9 mouse cellular contexts compared by ENCODE assay signal in the genomic region with DNA sequence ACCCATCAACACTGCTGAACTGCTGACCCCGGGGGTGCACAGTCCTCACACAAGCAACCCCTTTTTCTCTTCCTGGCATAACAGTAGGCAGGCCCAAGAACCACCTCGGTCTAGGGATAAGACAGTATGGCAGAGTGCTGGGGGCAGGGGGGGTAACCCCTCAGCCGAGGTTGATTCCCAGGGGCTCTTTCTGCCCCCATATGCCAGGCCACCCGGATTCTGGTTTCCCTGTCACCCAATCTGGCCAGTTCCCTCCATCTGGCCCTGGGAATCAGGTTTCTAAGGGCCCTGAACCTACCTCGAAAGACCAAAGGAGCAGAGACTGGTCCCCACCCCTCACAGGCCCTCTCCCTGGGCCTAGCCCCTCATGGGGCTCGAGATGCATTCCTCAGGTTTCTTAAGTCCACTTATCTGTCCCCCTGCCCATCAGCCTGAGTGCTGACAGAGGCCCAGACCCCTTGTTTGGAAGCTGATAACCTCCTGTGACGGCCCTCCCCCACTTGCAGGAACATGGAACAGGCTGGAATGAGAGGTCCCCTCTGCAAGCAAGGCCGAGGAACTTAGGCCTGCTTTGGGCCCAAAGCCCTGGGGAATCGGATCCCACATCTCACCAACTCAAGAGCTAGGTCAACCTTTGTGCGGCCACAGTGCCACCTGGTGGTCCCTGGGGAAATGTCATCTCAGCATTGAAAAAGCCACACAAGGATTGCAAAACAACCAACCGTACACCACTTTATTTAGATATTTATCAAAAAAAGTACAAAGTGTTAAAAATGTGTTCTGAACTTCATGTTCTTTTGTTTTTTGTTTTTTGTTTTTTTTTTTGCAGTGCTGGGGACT. TPM values are rescaled to one million over a fixed set of nuclear protein-coding genes. Genes with fewer than 3 reads are reported as not detected.
A peak's percentile ranks its signal among the peaks of the same experiment; 100 is the strongest.
DNase-seq lines count a peak whose midpoint lies in the region; ATAC-seq lines count a peak whose summit lies in the region.
"Had no signal": no experiment of that assay in that cellular context is flagged by ENCODE, and none has a peak within 500 bp of the region (broad histone marks: within the 10 kb centered on the region; RNA-seq: fewer than 3 reads in every experiment).

No protein-coding gene starts in this region.

- peaks cover 24% of the 10 kb centered on the region for H3K36me3 ChIP-seq in forebrain, embryonic 10.5 days (replicated peaks)
- H3K36me3 ChIP-seq in forebrain, embryonic 12.5 days (replicated peaks), result peaks cover 14% of the 10 kb centered on the region
- H3K36me3 ChIP-seq in hindbrain, embryonic 14.5 days (replicated peaks; ENCODE audit: control insufficient read depth, insufficient read depth), result peaks cover 16% of the 10 kb centered on the region

- no peak overlapping the region for H3K4me2 ChIP-seq in forebrain, embryonic 12.5 days
- no peak overlapping the region for H3K4me2 ChIP-seq in hindbrain, embryonic 14.5 days (replicated peaks)

- no peak overlapping the region for H3K27ac ChIP-seq in forebrain, embryonic 10.5 days
- H3K27ac ChIP-seq in forebrain, embryonic 12.5 days, result no peak overlapping the region
- no peak overlapping the region for H3K27ac ChIP-seq in hindbrain, embryonic 14.5 days
- H3K27ac ChIP-seq: stomach, embryonic 15.5 days had no signal

- no peak for ATAC-seq in forebrain, embryonic 12.5 days (ENCODE audit: low FRiP score)
- ATAC-seq in hindbrain, embryonic 14.5 days (ENCODE audit: low FRiP score), result no peak
- ATAC-seq in megakaryocyte-erythroid progenitor cell, adult 5-6 weeks (replicated peaks; ENCODE audit: low FRiP score, low TSS enrichment, poor library complexity, severe bottlenecking), result peak; percentile 40; the same call in 1 of the 2 replicates

- WGBS in forebrain, embryonic 10.5 days, result 34% methylated on average over 11 of the region's 11 CpGs
- 36% methylated on average over 11 of the region's 11 CpGs for WGBS in forebrain, embryonic 12.5 days
- 34% methylated on average over 11 of the region's 11 CpGs for WGBS in hindbrain, embryonic 14.5 days

- peaks cover 61% of the 10 kb centered on the region for H3K4me1 ChIP-seq in forebrain, embryonic 10.5 days
- peaks cover 38% of the 10 kb centered on the region for H3K4me1 ChIP-seq in forebrain, embryonic 12.5 days
- H3K4me1 ChIP-seq in hindbrain, embryonic 14.5 days (replicated peaks; ENCODE audit: control insufficient read depth, insufficient read depth, low read length), result peaks cover 13% of the 10 kb centered on the region

- H3K9ac ChIP-seq in forebrain, embryonic 12.5 days, result no peak overlapping the region
- no peak overlapping the region for H3K9ac ChIP-seq in hindbrain, embryonic 14.5 days
- H3K9ac ChIP-seq: stomach, embryonic 15.5 days had no signal

- no peaks in the 10 kb centered on the region for H3K9me3 ChIP-seq in forebrain, embryonic 10.5 days
- no peaks in the 10 kb centered on the region for H3K9me3 ChIP-seq in forebrain, embryonic 12.5 days
- H3K9me3 ChIP-seq in hindbrain, embryonic 14.5 days (ENCODE audit: control insufficient read depth, low read length), result no peaks in the 10 kb centered on the region
- H3K9me3 ChIP-seq: stomach, embryonic 15.5 days had no signal

- peaks cover 59% of the 10 kb centered on the region for H3K27me3 ChIP-seq in forebrain, embryonic 10.5 days (ENCODE audit: poor library complexity, severe bottlenecking)
- peaks cover 57% of the 10 kb centered on the region for H3K27me3 ChIP-seq in forebrain, embryonic 12.5 days
- peaks cover 43% of the 10 kb centered on the region for H3K27me3 ChIP-seq in hindbrain, embryonic 14.5 days (ENCODE audit: control insufficient read depth, insufficient read depth, low read length)

- H3K4me3 ChIP-seq in forebrain, embryonic 10.5 days, result no peak overlapping the region
- no peak overlapping the region for H3K4me3 ChIP-seq in forebrain, embryonic 12.5 days (replicated peaks)
- H3K4me3 ChIP-seq in hindbrain, embryonic 14.5 days (replicated peaks; ENCODE audit: low read length), result no peak overlapping the region

- peak; percentile 85 for DNase-seq in forebrain, embryonic 10.5 days (ENCODE audit: extremely low spot score, low spot score)
- DNase-seq in c-Kit-positive CD71-negative TER-119-negative erythroid progenitor cells, embryonic 14.5 days (ENCODE audit: low read depth), result peak; percentile 92
- DNase-seq in forelimb bud, embryonic 11.5 days (ENCODE audit: low read depth, low spot score), result peak; percentile 86
- peak; percentile 82 for DNase-seq in hindbrain, embryonic 14.5 days (ENCODE audit: low spot score)
- peak; percentile 87 to 88 for DNase-seq in left cerebral cortex, adult 18-20 months (ENCODE audit: low spot score in 2 of 2)
- peak; percentile 75 to 79 for DNase-seq in spleen, postnatal 14 days (ENCODE audit: low spot score in 2 of 2)

RNA-seq across cellular contexts. Expression of gene Npm3, which starts 2.1 kb away (rescaled TPM):
- 10.7 and 16.1 TPM in 2 replicates for polyA plus RNA-seq in forebrain, embryonic 10.5 days (2016; fragmentation: Nextera tagmentation; extraction: Ambion mirVana)
- 9.0 and 10.7 TPM in 2 replicates for polyA plus RNA-seq in forebrain, embryonic 12.5 days (2016; fragmentation: Nextera tagmentation; extraction: Ambion mirVana)
- 6.9 and 7.2 TPM in 2 replicates for polyA plus RNA-seq in hindbrain, embryonic 14.5 days (2014; fragmentation: Nextera tagmentation; extraction: Ambion mirVana)
- total RNA-seq in left cerebral cortex, adult 18-20 months (2021), result 1 to 10 TPM; 6.1 to 7.4 TPM
- total RNA-seq in megakaryocyte-erythroid progenitor cell, adult 5-6 weeks (2014; fragmentation: Nextera tagmentation), result 124 and 184 TPM in 2 replicates
- 123 and 135 TPM in 2 replicates for total RNA-seq in megakaryocyte-erythroid progenitor cell, adult 5-6 weeks (2017)

RNA-seq across cellular contexts. Expression of gene Fgf8, which starts 4.5 kb away (rescaled TPM):
- 30.6 and 35.3 TPM in 2 replicates for polyA plus RNA-seq in forebrain, embryonic 10.5 days (2016; fragmentation: Nextera tagmentation; extraction: Ambion mirVana)
- 4.6 TPM in 2 replicates for polyA plus RNA-seq in forebrain, embryonic 12.5 days (2016; fragmentation: Nextera tagmentation; extraction: Ambion mirVana)
- polyA plus RNA-seq in hindbrain, embryonic 14.5 days (2014; fragmentation: Nextera tagmentation; extraction: Ambion mirVana), result 0.19 and 0.25 TPM in 2 replicates
- not detected for total RNA-seq in left cerebral cortex, adult 18-20 months (2021)
- not detected in 2 replicates for total RNA-seq in megakaryocyte-erythroid progenitor cell, adult 5-6 weeks (2014; fragmentation: Nextera tagmentation)
- not detected in 2 replicates for total RNA-seq in megakaryocyte-erythroid progenitor cell, adult 5-6 weeks (2017)
- polyA plus RNA-seq: stomach, embryonic 15.5 days had no signal

RNA-seq across cellular contexts. Expression of gene Mgea5, which starts 36.4 kb away (rescaled TPM):
- 59.2 and 63.9 TPM in 2 replicates for polyA plus RNA-seq in forebrain, embryonic 10.5 days (2016; fragmentation: Nextera tagmentation; extraction: Ambion mirVana)
- polyA plus RNA-seq in forebrain, embryonic 12.5 days (2016; fragmentation: Nextera tagmentation; extraction: Ambion mirVana), result 94.7 and 105 TPM in 2 replicates
- 88.2 and 95.4 TPM in 2 replicates for polyA plus RNA-seq in hindbrain, embryonic 14.5 days (2014; fragmentation: Nextera tagmentation; extraction: Ambion mirVana)
- 100 to 1,000 TPM; 158 to 165 TPM for total RNA-seq in left cerebral cortex, adult 18-20 months (2021)
- total RNA-seq in megakaryocyte-erythroid progenitor cell, adult 5-6 weeks (2014; fragmentation: Nextera tagmentation), result 75.0 and 86.3 TPM in 2 replicates
- total RNA-seq in megakaryocyte-erythroid progenitor cell, adult 5-6 weeks (2017), result 117 and 134 TPM in 2 replicates
